Mouse (Mus musculus) forebrain, embryonic 16.5 days (tissue): Measurements from ENCODE around the gene Pafah2. TPM values are rescaled to one million over a fixed set of nuclear protein-coding genes. Genes with fewer than 3 reads are reported as not detected.
"Not testable (repeated sequence)": the region's sequence is repeated elsewhere in the genome, so short reads cannot be mapped to it uniquely, and the experiment has no call there.

Experiments
- ATAC-seq: fragments of 200-750 bp; cut with Nextera tagmentation; 2 replicates; pipeline ENCODE4 v1.8.0; 2017; ENCODE audit warnings: mild to moderate bottlenecking, moderate library complexity
- H3K27ac ChIP-seq: fragments of 300-500 bp; sonication (generic); 2 replicates; pipeline ENCODE4 v1.5.1; 2014; ENCODE audit warnings: low read length, control low read depth
- H3K27me3 ChIP-seq: fragments of 300-500 bp; sonication (generic); replicated peaks from 2 replicates; pipeline ENCODE4 v1.6.1; 2014; ENCODE audit warnings: low read length; ENCODE audit not compliant: control insufficient read depth, insufficient read depth
- H3K36me3 ChIP-seq: fragments of 300-500 bp; sonication (generic); 2 replicates; pipeline ENCODE4 v1.6.1; 2014; ENCODE audit not compliant: control insufficient read depth, insufficient read depth
- H3K4me1 ChIP-seq: fragments of 300-500 bp; sonication (generic); replicated peaks from 2 replicates; pipeline ENCODE4 v1.6.1; 2014; ENCODE audit warnings: low read length; ENCODE audit not compliant: control insufficient read depth, insufficient read depth
- H3K4me2 ChIP-seq: fragments of 300-500 bp; sonication (generic); 2 replicates; pipeline ENCODE4 v1.6.1; 2014; ENCODE audit warnings: mild to moderate bottlenecking, low read length, control low read depth
- H3K4me3 ChIP-seq: fragments of 300-500 bp; sonication (generic); replicated peaks from 2 replicates; pipeline ENCODE4 v1.5.1; 2014; ENCODE audit warnings: mild to moderate bottlenecking, low read length, control low read depth
- H3K9ac ChIP-seq: fragments of 300-500 bp; sonication (generic); replicated peaks from 2 replicates; pipeline ENCODE4 v1.6.1; 2014; ENCODE audit warnings: low read depth, low read length, control low read depth
- H3K9me3 ChIP-seq: fragments of 300-500 bp; sonication (generic); 2 replicates; pipeline ENCODE4 v1.6.1; 2016; ENCODE audit warnings: low read length; ENCODE audit not compliant: control insufficient read depth
- WGBS: fragments of 180-500 bp; shearing (Covaris S2); extraction: QIAGEN DNeasy Blood & Tissue Kit; methylation state at CpG from one replicate; pipeline ENCODE4 v1.1.7; 2014; 5-methylcytosine and 5-hydroxymethylcytosine counted together
- polyA plus RNA-seq: library from polyadenylated mRNA; unstranded; fragments of >200 nt; fragmentation: Nextera tagmentation; extraction: Ambion mirVana; gene quantifications from 2 replicates; pipeline ENCODE4 v1.2.1, GENCODE M21; 2015

Gene Pafah2
- polyA plus RNA-seq, 1 experiment from 2014 or later, result 9.3 TPM

- Histone ChIP-seq H3K4me2 (peak overlapping the region; percentile 98), H3K4me1 (peaks cover 18% of the 10 kb centered on the region), H3K36me3 (no peaks in the 10 kb centered on the region), H3K9ac (no peak overlapping the region), H3K27me3 (peaks cover 31% of the 10 kb centered on the region), H3K9me3 (no peaks in the 10 kb centered on the region), H3K27ac (no peak overlapping the region), H3K4me3 (peak overlapping the region; percentile 22)
- 1% methylated on average over 18 of the region's 18 CpGs for WGBS
- ATAC-seq, result peak; percentile 13; the same call in 1 of the 2 replicates
Observed at GRCm38 (mm10) chr4:134370649-134371221, 25.4 kb upstream of the Pafah2 start.

- H3K27me3 ChIP-seq, result peaks cover 31% of the 10 kb centered on the region
- H3K4me3 ChIP-seq, result peak overlapping the region; percentile 59
- H3K4me1 ChIP-seq, result peaks cover 18% of the 10 kb centered on the region
- H3K27ac ChIP-seq, result no peak overlapping the region
- H3K9ac ChIP-seq, result no peak overlapping the region
- no peak for ATAC-seq
- peak overlapping the region; percentile 98 for H3K4me2 ChIP-seq
- no peaks in the 10 kb centered on the region for H3K36me3 ChIP-seq
- H3K9me3 ChIP-seq, result no peaks in the 10 kb centered on the region
- WGBS, result 2% methylated on average over 17 of the region's 17 CpGs
Observed at GRCm38 (mm10) chr4:134371316-134371855, 24.7 kb upstream of the Pafah2 start.

GRCm38 (mm10) chr4:134372294-134372747 is 23.8 kb upstream of the Pafah2 start:
- WGBS, result under 1% methylated on average over 16 of the region's 16 CpGs
- peak; percentile 88 for ATAC-seq
- peak overlapping the region; percentile 98 for H3K4me2 ChIP-seq

GRCm38 (mm10) chr4:134373295-134373694 is 22.8 kb upstream of the Pafah2 start:
- peaks cover 31% of the 10 kb centered on the region for H3K27me3 ChIP-seq
- peaks cover 18% of the 10 kb centered on the region for H3K4me1 ChIP-seq
- no peak overlapping the region for H3K27ac ChIP-seq
- no peak overlapping the region for H3K4me3 ChIP-seq
- WGBS, result 78% methylated on average over 8 of the region's 8 CpGs
- no peak overlapping the region for H3K9ac ChIP-seq
- H3K4me2 ChIP-seq, result no peak overlapping the region
- no peaks in the 10 kb centered on the region for H3K36me3 ChIP-seq
- no peaks in the 10 kb centered on the region for H3K9me3 ChIP-seq
- no peak for ATAC-seq

More at GRCm38 (mm10) chr4:134372294-134372747, 23.8 kb upstream of the Pafah2 start:
- Histone ChIP-seq H3K27ac (no peak overlapping the region), H3K27me3 (peaks cover 31% of the 10 kb centered on the region), H3K4me1 (peaks cover 18% of the 10 kb centered on the region), H3K36me3 (no peaks in the 10 kb centered on the region), H3K9me3 (no peaks in the 10 kb centered on the region), H3K4me3 (peak overlapping the region; percentile 59), H3K9ac (peak overlapping the region; percentile 56)

GRCm38 (mm10) chr4:134374306-134374705 is 21.8 kb upstream of the Pafah2 start:
- Histone ChIP-seq H3K9me3 (no peaks in the 10 kb centered on the region), H3K4me3 (no peak overlapping the region), H3K4me1 (peaks cover 18% of the 10 kb centered on the region), H3K4me2 (no peak overlapping the region), H3K36me3 (no peaks in the 10 kb centered on the region), H3K27me3 (peaks cover 29% of the 10 kb centered on the region), H3K9ac (no peak overlapping the region), H3K27ac (no peak overlapping the region)
- WGBS, result 60% methylated on average over 1 of the region's 1 CpGs
- no peak for ATAC-seq

- WGBS, result 46% methylated on average over 9 of the region's 10 CpGs
- ATAC-seq, result no peak
- no peaks in the 10 kb centered on the region for H3K9me3 ChIP-seq
- no peak overlapping the region for H3K4me3 ChIP-seq
- H3K4me2 ChIP-seq, result no peak overlapping the region
- H3K4me1 ChIP-seq, result no peaks in the 10 kb centered on the region; the same call in 1 of the 2 replicates
- H3K27me3 ChIP-seq, result no peaks in the 10 kb centered on the region
- H3K9ac ChIP-seq, result no peak overlapping the region
- no peak overlapping the region for H3K27ac ChIP-seq
- no peaks in the 10 kb centered on the region for H3K36me3 ChIP-seq
Observed at GRCm38 (mm10) chr4:134378089-134378615, 18.0 kb upstream of the Pafah2 start.

GRCm38 (mm10) chr4:134379510-134379909 is 16.6 kb upstream of the Pafah2 start:
- ATAC-seq, result no peak
- H3K4me1 ChIP-seq, result no peaks in the 10 kb centered on the region; the same call in 1 of the 2 replicates
- no peaks in the 10 kb centered on the region for H3K36me3 ChIP-seq
- H3K27ac ChIP-seq, result no peak overlapping the region
- H3K9me3 ChIP-seq, result no peaks in the 10 kb centered on the region
- no peak overlapping the region for H3K4me2 ChIP-seq
- no peaks in the 10 kb centered on the region for H3K27me3 ChIP-seq
- no peak overlapping the region for H3K9ac ChIP-seq
- no peak overlapping the region for H3K4me3 ChIP-seq
- 88% methylated on average over 8 of the region's 8 CpGs for WGBS

DNA sequence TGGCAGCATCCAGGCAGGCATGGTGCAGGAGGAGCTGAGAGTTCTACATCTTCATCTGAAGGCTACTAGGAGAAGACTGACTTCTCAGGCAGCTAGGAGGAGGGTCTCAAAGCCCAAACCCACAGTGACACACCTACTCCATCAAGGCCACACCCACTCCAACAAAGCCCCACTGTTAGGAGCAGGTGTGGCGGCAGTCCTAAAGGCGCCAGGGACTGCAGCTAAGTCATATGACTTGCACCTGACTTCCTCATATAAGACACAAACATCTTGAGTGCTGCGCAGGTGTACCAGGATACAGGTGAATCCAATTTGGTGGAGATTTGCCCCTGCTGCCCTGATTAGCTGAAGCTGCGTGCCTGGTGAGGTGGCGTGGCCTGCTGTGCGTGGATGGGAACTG is 12.4 kb upstream of the Pafah2 start, which contains the start of gene Extl1:
Gene Extl1, minus strand, starts transcription at position 101 of the 400 bp plus-strand sequence.
- ATAC-seq, H3K36me3 ChIP-seq, H3K27ac ChIP-seq, H3K4me1 ChIP-seq, H3K9me3 ChIP-seq, H3K27me3 ChIP-seq, H3K4me2 ChIP-seq, H3K4me3 ChIP-seq, H3K9ac ChIP-seq: not testable (repeated sequence)
- WGBS, result 95% methylated on average over 2 of the region's 6 CpGs

DNA sequence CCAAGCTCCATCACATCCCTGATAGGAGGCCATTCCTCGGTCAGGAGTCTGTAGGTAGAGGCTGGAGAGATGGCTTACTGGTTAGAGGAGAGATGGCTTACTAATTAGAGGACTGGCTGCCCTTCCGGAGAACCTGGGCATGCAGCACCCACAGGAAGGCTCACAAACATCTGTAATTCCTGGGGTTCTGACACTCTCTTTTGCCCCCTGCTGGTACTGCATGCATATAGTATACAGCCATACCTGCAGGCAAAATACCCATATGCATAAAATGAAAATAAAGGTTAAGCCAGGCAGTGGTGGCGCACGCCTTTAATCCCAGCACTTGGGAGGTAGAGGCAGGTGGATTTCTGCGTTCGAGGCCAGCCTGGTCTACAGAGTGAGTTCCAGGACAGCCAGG is 8.9 kb upstream of the Pafah2 start:
- Histone ChIP-seq H3K36me3 (no peaks in the 10 kb centered on the region), H3K4me1 (no peaks in the 10 kb centered on the region), H3K27ac (no peak overlapping the region), H3K4me3 (no peak overlapping the region), H3K4me2 (no peak overlapping the region), H3K27me3 (no peaks in the 10 kb centered on the region), H3K9ac (no peak overlapping the region), H3K9me3 (no peaks in the 10 kb centered on the region)
- no peak for ATAC-seq
- WGBS, result 71% methylated on average over 6 of the region's 6 CpGs
